Mouse (Mus musculus): ENCODE results near the gene Btnl6. TPM values are rescaled to one million over a fixed set of nuclear protein-coding genes. Genes with fewer than 3 reads are reported as not detected.
"Not testable (repeated sequence)": the region's sequence is repeated elsewhere in the genome, so short reads cannot be mapped to it uniquely, and the experiment has no call there.

Btnl6 gene
- polyA plus RNA-seq, 1 experiment from 2014 or later: not detected

DNA sequence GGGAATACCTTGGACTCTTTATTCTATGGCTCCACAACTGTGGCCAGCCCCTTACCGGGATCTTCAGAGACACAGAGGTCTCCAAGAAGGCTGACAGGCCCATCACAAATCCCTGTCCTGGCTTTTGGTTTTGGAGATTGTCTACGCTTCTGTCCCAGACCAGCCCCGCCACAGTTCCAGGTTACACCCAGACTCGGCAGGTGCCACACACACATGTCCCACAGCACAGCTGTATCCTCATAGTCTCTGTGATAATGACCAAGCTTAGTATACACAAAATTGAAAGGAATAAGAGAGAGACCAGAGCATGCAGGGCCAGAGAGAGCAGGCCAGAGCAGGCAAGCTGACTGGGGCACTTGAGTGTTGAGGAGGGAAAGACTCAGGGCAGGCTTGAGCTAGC is 643 bp upstream of the Btnl6 start:
- Histone ChIP-seq H3K9ac (ENCODE audit: low read length) (no peak overlapping the region), H3K4me1 (ENCODE audit: control insufficient read depth, insufficient read depth, low read length) (no peaks in the 10 kb centered on the region), H3K27ac (ENCODE audit: low read depth, low read length) (no peak overlapping the region), H3K4me2 (no peak overlapping the region), H3K4me3 (ENCODE audit: low read depth, low read length) (no peak overlapping the region), H3K27me3 (ENCODE audit: control insufficient read depth, insufficient read depth, low read length) (no peaks in the 10 kb centered on the region), H3K9me3 (ENCODE audit: control insufficient read depth, low read length) (no peaks in the 10 kb centered on the region), H3K36me3 (ENCODE audit: control insufficient read depth, insufficient read depth, low read length) (no peaks in the 10 kb centered on the region)
- ATAC-seq (ENCODE audit: low FRiP score) (no peak), DNase-seq (ENCODE audit: low spot score, missing footprints) (no peak)
- WGBS: 82% methylated on average over 4 of the region's 4 CpGs

DNA sequence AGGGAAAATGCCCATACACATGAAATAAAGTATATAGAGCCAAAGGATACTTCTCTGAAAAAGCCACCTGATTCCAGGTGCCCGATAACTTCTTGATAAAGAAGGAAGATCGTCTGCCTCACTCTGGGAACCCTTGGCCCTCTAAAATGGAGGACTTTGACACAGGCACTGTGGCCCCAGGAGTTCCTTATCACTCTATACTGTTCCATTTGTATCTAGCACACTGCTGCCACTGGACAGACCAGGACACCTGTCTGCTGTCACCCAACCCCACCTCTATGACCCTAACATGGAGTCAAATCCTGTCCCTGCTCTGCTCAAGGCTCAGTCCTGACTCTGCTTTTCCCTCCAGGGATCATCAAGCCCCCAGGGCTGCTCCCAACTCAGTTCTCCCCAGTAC is 638 bp downstream of the Btnl6 start:
- no peaks in the 10 kb centered on the region for H3K9me3 ChIP-seq (ENCODE audit: control insufficient read depth, low read length)
- H3K27me3 ChIP-seq (ENCODE audit: control insufficient read depth, insufficient read depth, low read length): no peaks in the 10 kb centered on the region
- H3K9ac ChIP-seq (ENCODE audit: low read length): no peak overlapping the region
- 89% methylated on average over 2 of the region's 2 CpGs for WGBS
- no peak overlapping the region for H3K4me2 ChIP-seq
- H3K36me3 ChIP-seq (ENCODE audit: control insufficient read depth, insufficient read depth, low read length): no peaks in the 10 kb centered on the region
- DNase-seq (ENCODE audit: low spot score, missing footprints) (no peak), ATAC-seq (ENCODE audit: low FRiP score) (no peak)
- no peak overlapping the region for H3K4me3 ChIP-seq (ENCODE audit: low read depth, low read length)
- H3K27ac ChIP-seq (ENCODE audit: low read depth, low read length): no peak overlapping the region
- H3K4me1 ChIP-seq (ENCODE audit: control insufficient read depth, insufficient read depth, low read length): no peaks in the 10 kb centered on the region

DNA sequence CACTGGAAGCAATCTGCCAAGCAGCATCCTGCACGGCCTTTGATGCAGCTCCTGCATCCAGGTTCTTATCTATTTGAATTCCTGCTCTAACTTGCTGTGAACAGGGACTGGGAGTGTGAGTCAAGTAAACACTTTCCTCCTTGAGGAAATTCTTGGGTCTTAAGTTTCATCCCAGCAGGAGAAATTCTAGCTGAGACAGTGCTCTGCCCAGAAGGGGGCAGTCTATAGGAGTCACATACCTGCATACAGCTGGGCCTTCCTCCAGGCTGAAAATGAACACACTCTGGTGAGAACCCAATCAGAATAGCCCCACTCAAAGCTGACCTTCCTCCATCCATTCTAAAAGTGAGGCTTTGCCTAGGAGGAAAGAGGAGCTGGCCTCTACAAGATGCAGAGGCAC is 5.4 kb downstream of the Btnl6 start:
- not testable (repeated sequence) for ATAC-seq (ENCODE audit: low FRiP score); H3K27ac ChIP-seq (ENCODE audit: low read depth, low read length); H3K4me2 ChIP-seq; H3K4me1 ChIP-seq (ENCODE audit: control insufficient read depth, insufficient read depth, low read length); H3K9me3 ChIP-seq (ENCODE audit: control insufficient read depth, low read length); H3K36me3 ChIP-seq (ENCODE audit: control insufficient read depth, insufficient read depth, low read length); H3K9ac ChIP-seq (ENCODE audit: low read length); H3K27me3 ChIP-seq (ENCODE audit: control insufficient read depth, insufficient read depth, low read length); H3K4me3 ChIP-seq (ENCODE audit: low read depth, low read length); DNase-seq (ENCODE audit: low spot score, missing footprints)
- whole genome bisulfite sequencing: 65% methylated on average over 1 of the region's 1 CpGs

DNA sequence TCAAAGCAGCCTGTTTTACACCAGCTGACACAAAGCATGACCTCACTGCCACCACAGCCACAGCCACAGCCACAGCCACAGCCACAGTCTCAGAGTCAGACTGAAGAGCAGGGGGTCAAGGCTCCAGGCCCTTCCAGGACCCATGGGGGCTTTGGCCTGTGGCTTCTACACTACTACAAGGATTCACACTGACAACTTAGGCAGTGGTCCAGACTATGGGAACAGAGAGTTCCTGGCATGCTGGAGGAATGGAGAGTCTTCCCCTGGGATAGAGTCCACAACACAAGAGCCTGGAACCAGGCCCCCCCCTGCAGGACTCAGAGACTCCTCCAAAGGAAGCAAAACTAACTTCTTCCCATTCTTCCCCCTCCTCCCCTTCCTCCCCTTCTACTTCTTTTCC is 9.6 kb downstream of the Btnl6 start:
- no peak for ATAC-seq (ENCODE audit: low FRiP score)
- H3K36me3 ChIP-seq (ENCODE audit: control insufficient read depth, insufficient read depth, low read length): no peaks in the 10 kb centered on the region

DNA sequence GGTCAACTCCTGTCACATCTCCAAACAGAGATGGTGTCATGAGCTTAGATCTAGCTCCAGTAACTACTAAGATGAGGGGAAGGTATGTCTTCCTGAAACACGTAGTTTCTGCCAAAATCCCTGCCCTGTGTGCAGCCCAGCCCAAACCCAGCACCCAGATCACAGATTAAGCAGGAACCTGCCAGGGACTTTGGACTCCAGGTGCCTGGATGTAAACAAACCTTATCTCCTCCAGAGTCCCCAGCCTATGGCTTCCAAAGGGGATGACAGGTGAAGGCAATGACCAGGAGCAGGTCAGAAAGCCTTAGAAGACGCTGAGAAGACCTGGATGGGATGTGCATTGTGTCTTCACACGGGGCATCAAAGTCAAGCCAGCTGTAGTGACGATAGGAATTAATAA is 19.4 kb downstream of the Btnl6 start:
- not testable (repeated sequence) for H3K27me3 ChIP-seq (ENCODE audit: control insufficient read depth, insufficient read depth, low read length); H3K27ac ChIP-seq (ENCODE audit: low read depth, low read length); DNase-seq (ENCODE audit: low spot score, missing footprints); H3K36me3 ChIP-seq (ENCODE audit: control insufficient read depth, insufficient read depth, low read length); H3K9me3 ChIP-seq (ENCODE audit: control insufficient read depth, low read length); H3K9ac ChIP-seq (ENCODE audit: low read length); H3K4me1 ChIP-seq (ENCODE audit: control insufficient read depth, insufficient read depth, low read length); ATAC-seq (ENCODE audit: low FRiP score); H3K4me3 ChIP-seq (ENCODE audit: low read depth, low read length); H3K4me2 ChIP-seq
- 83% methylated on average over 2 of the region's 4 CpGs for WGBS

More for the DNA sequence above, 9.6 kb downstream of the Btnl6 start:
- Histone ChIP-seq H3K9ac (ENCODE audit: low read length) (no peak overlapping the region), H3K4me1 (ENCODE audit: control insufficient read depth, insufficient read depth, low read length) (no peaks in the 10 kb centered on the region), H3K4me2 (no peak overlapping the region), H3K27ac (ENCODE audit: low read depth, low read length) (no peak overlapping the region), H3K4me3 (ENCODE audit: low read depth, low read length) (no peak overlapping the region), H3K9me3 (ENCODE audit: control insufficient read depth, low read length) (no peaks in the 10 kb centered on the region), H3K27me3 (ENCODE audit: control insufficient read depth, insufficient read depth, low read length) (no peaks in the 10 kb centered on the region)
- no peak for DNase-seq (ENCODE audit: low spot score, missing footprints)

DNA sequence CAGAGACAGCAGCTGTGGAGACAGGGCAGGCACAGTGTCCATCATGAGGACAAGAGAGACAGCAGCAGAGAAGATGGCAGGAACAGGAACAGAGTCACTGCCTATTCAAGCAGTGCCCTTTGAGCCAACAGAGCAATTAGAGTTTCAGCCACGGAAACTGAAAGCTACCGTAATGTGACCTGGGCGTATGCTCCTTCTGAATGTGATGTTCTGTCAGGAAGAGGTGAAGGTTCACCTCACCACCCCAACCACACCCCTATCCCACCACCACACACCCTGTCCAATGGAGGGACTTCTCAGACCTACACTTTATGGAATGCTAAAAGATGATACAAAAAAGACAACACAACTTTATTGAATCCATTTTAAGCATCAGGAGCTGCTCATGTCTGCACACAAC is 19.8 kb downstream of the Btnl6 start:
- H3K27ac ChIP-seq (ENCODE audit: low read depth, low read length); DNase-seq (ENCODE audit: low spot score, missing footprints); H3K4me3 ChIP-seq (ENCODE audit: low read depth, low read length); H3K9ac ChIP-seq (ENCODE audit: low read length); H3K9me3 ChIP-seq (ENCODE audit: control insufficient read depth, low read length); H3K27me3 ChIP-seq (ENCODE audit: control insufficient read depth, insufficient read depth, low read length); H3K4me1 ChIP-seq (ENCODE audit: control insufficient read depth, insufficient read depth, low read length); H3K36me3 ChIP-seq (ENCODE audit: control insufficient read depth, insufficient read depth, low read length); ATAC-seq (ENCODE audit: low FRiP score); H3K4me2 ChIP-seq: not testable (repeated sequence)
- 77% methylated on average over 3 of the region's 3 CpGs for WGBS

DNA sequence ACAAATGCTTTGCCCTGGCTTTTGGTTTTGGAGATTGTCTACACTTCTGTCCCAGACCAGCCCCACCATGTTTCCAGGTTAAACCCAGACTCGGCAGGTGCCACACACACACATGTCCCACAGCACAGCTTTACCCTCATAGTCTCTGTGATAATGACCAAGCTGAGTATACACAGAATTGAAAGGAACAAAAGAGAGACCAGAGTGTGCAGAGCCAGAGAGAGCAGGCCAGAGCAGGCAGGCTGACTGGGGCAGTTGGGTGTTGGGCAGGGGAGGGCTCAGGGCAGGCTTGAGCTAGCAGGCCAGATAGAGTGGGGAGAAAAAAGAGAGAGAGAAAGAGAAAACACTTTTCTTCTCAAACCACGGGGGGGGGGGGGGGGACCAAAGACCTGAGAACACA is 20.6 kb downstream of the Btnl6 start:
- Histone ChIP-seq H3K27me3 (ENCODE audit: control insufficient read depth, insufficient read depth, low read length) (no peaks in the 10 kb centered on the region), H3K9me3 (ENCODE audit: control insufficient read depth, low read length) (no peaks in the 10 kb centered on the region), H3K4me3 (ENCODE audit: low read depth, low read length) (no peak overlapping the region), H3K4me2 (no peak overlapping the region), H3K4me1 (ENCODE audit: control insufficient read depth, insufficient read depth, low read length) (no peaks in the 10 kb centered on the region), H3K9ac (ENCODE audit: low read length) (no peak overlapping the region), H3K27ac (ENCODE audit: low read depth, low read length) (no peak overlapping the region), H3K36me3 (ENCODE audit: control insufficient read depth, insufficient read depth, low read length) (no peaks in the 10 kb centered on the region)
- no peak for DNase-seq (ENCODE audit: low spot score, missing footprints)
- WGBS: 51% methylated on average over 2 of the region's 2 CpGs
- no peak for ATAC-seq (ENCODE audit: low FRiP score)

DNA sequence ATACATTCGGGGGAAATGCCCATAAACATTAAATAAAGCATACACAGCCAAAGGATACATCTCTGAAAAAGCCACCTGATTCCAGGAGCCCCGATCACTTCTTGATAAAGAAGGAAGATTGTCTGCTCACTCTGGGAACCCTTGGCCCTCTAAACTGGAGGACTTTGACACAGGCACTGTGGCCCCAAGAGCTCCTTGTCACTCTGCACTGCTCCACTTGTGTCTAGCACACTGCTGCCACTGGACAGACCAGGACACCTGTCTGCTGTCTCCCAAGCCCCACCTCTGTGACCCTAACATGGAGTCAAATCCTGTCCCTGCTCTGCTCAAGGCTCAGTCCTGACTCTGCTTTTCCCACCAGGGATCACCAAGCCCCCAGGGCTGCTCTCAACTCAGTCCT is 22.0 kb downstream of the Btnl6 start:
- ATAC-seq (ENCODE audit: low FRiP score); H3K36me3 ChIP-seq (ENCODE audit: control insufficient read depth, insufficient read depth, low read length); H3K4me1 ChIP-seq (ENCODE audit: control insufficient read depth, insufficient read depth, low read length); H3K27ac ChIP-seq (ENCODE audit: low read depth, low read length); H3K27me3 ChIP-seq (ENCODE audit: control insufficient read depth, insufficient read depth, low read length); H3K4me2 ChIP-seq; DNase-seq (ENCODE audit: low spot score, missing footprints); H3K9ac ChIP-seq (ENCODE audit: low read length); H3K9me3 ChIP-seq (ENCODE audit: control insufficient read depth, low read length); H3K4me3 ChIP-seq (ENCODE audit: low read depth, low read length): not testable (repeated sequence)
- 87% methylated on average over 2 of the region's 2 CpGs for WGBS

DNA sequence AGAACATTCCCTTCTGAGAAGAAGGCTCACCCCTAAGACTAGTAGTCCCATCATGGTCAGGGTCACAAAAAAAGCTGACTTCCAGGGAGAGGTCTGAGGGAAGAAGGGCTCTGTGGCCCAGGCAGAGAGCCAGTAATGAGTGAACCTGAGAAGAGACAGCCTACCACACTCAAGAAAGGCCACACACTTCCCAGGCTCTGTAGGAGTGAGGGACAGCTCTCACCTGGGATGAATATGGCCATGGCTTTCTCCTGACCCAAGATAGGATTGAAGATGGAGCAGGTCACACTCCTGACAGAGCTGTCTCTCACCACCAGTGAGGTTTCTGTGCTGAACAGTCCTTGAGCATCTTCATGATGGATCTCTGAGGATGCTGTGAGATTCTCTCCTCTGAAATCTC is 24.4 kb downstream of the Btnl6 start:
- H3K4me1 ChIP-seq (ENCODE audit: control insufficient read depth, insufficient read depth, low read length): no peaks in the 10 kb centered on the region
- no peak for DNase-seq (ENCODE audit: low spot score, missing footprints)
- no peak overlapping the region for H3K4me2 ChIP-seq
- no peak overlapping the region for H3K4me3 ChIP-seq (ENCODE audit: low read depth, low read length)
- H3K36me3 ChIP-seq (ENCODE audit: control insufficient read depth, insufficient read depth, low read length): no peaks in the 10 kb centered on the region
- no peak overlapping the region for H3K9ac ChIP-seq (ENCODE audit: low read length)
- no peak overlapping the region for H3K27ac ChIP-seq (ENCODE audit: low read depth, low read length)
- H3K27me3 ChIP-seq (ENCODE audit: control insufficient read depth, insufficient read depth, low read length): no peaks in the 10 kb centered on the region
- H3K9me3 ChIP-seq (ENCODE audit: control insufficient read depth, low read length): no peaks in the 10 kb centered on the region
- no peak for ATAC-seq (ENCODE audit: low FRiP score)

Data from midbrain, embryonic 11.5 days (tissue).